Mouse (Mus musculus) stomach, postnatal 0 days (tissue): ENCODE measurements at regions not wholly inside any gene's neighbourhood (a gene's known extent, or its start where the extent isn't known, plus 50 kb on each side); places are given as distances from the start of the nearest gene placed in this dataset.

Experiments
- CTCF ChIP-seq: IDR thresholded peaks from 2 replicates; pipeline ENCODE4 v1.5.1; 2016; ENCODE audit warnings: antibody characterized with exemption, low read depth, mild to moderate bottlenecking, moderate library complexity
- EP300 ChIP-seq: optimal IDR thresholded peaks from 2 replicates; pipeline ENCODE3; 2016; ENCODE audit warnings: antibody characterized with exemption

- TF ChIP-seq CTCF (no peak), EP300 (no peak)
These were observed 274.8 kb upstream of the Vstm2b start for GRCm38 (mm10) chr7:40623286-40623685.
